Mouse (Mus musculus): ENCODE results near the gene Eif4e2.

The Eif4e2 gene

GRCm38 (mm10) chr1:87201848-87202247 lies 11.9 kb upstream of the Eif4e2 start:
- no peak for DNase-seq (ENCODE audit: low spot score in 2 of 2)

GRCm38 (mm10) chr1:87203779-87204178 lies 9.9 kb upstream of the Eif4e2 start:
- no peak for DNase-seq (ENCODE audit: low spot score in 2 of 2)

GRCm38 (mm10) chr1:87204465-87204864 lies 9.2 kb upstream of the Eif4e2 start, which contains the start of gene Chrng:
Chrng (plus strand) TSS chr1:87204657.
- no peak for DNase-seq (ENCODE audit: low spot score in 2 of 2)

GRCm38 (mm10) chr1:87205038-87205437 lies 8.7 kb upstream of the Eif4e2 start:
- DNase-seq (ENCODE audit: low spot score in 2 of 2): no peak

- DNase-seq (ENCODE audit: low spot score in 2 of 2): no peak
These were observed 8.2 kb upstream of the Eif4e2 start for GRCm38 (mm10) chr1:87205502-87205901.

GRCm38 (mm10) chr1:87206339-87206738 lies 7.4 kb upstream of the Eif4e2 start:
- no peak for DNase-seq (ENCODE audit: low spot score in 2 of 2)

GRCm38 (mm10) chr1:87211431-87211830 lies 2.3 kb upstream of the Eif4e2 start:
- no peak for DNase-seq (ENCODE audit: low spot score in 2 of 2)

GRCm38 (mm10) chr1:87214748-87215147 lies 1.0 kb downstream of the Eif4e2 start:
- DNase-seq (ENCODE audit: low spot score in 2 of 2): no peak

GRCm38 (mm10) chr1:87217938-87218337 lies 4.2 kb downstream of the Eif4e2 start:
- DNase-seq (ENCODE audit: low spot score in 2 of 2): no peak

- no peak for DNase-seq (ENCODE audit: low spot score in 2 of 2)
These were observed 12.0 kb downstream of the Eif4e2 start for GRCm38 (mm10) chr1:87225739-87226138.

- DNase-seq (ENCODE audit: low spot score in 2 of 2): no peak
These were observed 12.9 kb downstream of the Eif4e2 start for GRCm38 (mm10) chr1:87226409-87227159.

GRCm38 (mm10) chr1:87227160-87227550 lies 13.4 kb downstream of the Eif4e2 start:
- no peak for DNase-seq (ENCODE audit: low spot score in 2 of 2)

GRCm38 (mm10) chr1:87230606-87231005 lies 16.9 kb downstream of the Eif4e2 start:
- DNase-seq (ENCODE audit: low spot score in 2 of 2): no peak

- no peak for DNase-seq (ENCODE audit: low spot score in 2 of 2)
These were observed 18.5 kb downstream of the Eif4e2 start for GRCm38 (mm10) chr1:87232197-87232596.

- DNase-seq (ENCODE audit: low spot score in 2 of 2): no peak
These were observed 25.3 kb downstream of the Eif4e2 start for GRCm38 (mm10) chr1:87239056-87239455.

- no peak for DNase-seq (ENCODE audit: low spot score in 2 of 2)
These were observed 29.3 kb downstream of the Eif4e2 start for GRCm38 (mm10) chr1:87243021-87243420.

- no peak for DNase-seq (ENCODE audit: low spot score in 2 of 2)
These were observed 31.7 kb downstream of the Eif4e2 start for GRCm38 (mm10) chr1:87245430-87245829.

GRCm38 (mm10) chr1:87245929-87246815 lies 32.5 kb downstream of the Eif4e2 start:
- peak; percentile 54 to 76 for DNase-seq (ENCODE audit: low spot score in 2 of 2)

GRCm38 (mm10) chr1:87252040-87252609 lies 38.4 kb downstream of the Eif4e2 start:
- DNase-seq (ENCODE audit: low spot score in 2 of 2): no peak

GRCm38 (mm10) chr1:87255173-87255572 lies 41.5 kb downstream of the Eif4e2 start:
- DNase-seq (ENCODE audit: low spot score in 2 of 2): no peak

- DNase-seq (ENCODE audit: low spot score in 2 of 2): no peak
These were observed 44.0 kb downstream of the Eif4e2 start for GRCm38 (mm10) chr1:87257691-87258090.

- no peak for DNase-seq (ENCODE audit: low spot score in 2 of 2)
These were observed 44.8 kb downstream of the Eif4e2 start for GRCm38 (mm10) chr1:87258484-87258883.
